In the genomic region with DNA sequence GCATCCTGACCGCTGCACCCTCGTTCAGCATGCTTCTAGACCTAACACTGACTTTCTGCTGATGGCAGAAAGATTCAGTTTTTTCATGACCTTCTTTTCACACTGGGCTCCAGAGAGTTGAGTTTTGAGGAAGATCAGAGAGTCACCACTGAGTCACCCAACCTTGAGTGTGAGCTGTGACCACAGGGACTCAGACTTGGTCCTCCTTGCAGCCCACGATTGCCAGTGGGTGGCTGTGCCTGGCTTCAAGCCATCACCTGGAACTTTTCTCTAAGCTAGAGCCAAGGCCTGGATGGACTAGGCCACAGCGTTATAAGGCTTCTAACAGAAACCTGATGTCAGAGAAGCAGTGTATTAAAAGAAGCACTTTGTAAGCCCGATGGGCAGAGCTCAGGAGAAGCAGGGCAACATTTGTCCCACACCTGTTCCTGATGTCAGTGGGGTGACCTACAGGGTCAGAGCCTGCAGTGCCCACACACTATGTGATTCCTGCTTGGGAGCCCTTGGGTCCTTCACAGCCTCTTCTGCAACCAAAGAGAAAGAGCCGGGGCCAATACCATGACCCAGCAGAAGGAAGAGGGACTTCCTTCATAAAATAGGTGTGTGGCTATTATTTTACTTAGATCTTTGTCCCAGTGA, we compare ENCODE assay signal across 23 mouse cellular contexts. TPM values are rescaled to one million over a fixed set of nuclear protein-coding genes. Genes with fewer than 3 reads are reported as not detected.
DNase-seq lines count a peak whose midpoint lies in the region; ATAC-seq and TF ChIP-seq lines count a peak whose summit lies in the region.
"Had no signal": no experiment of that assay in that cellular context is flagged by ENCODE, and none has a peak within 500 bp of the region (broad histone marks: within the 10 kb centered on the region; RNA-seq: fewer than 3 reads in every experiment).

No protein-coding gene starts in this region.

- peaks cover 12% of the 10 kb centered on the region for H3K79me2 ChIP-seq in myocyte (ENCODE audit: control insufficient read depth, insufficient read depth)

- ATAC-seq in megakaryocyte, adult 5-6 weeks (ENCODE audit: poor library complexity, severe bottlenecking): no peak
- ATAC-seq: forebrain, embryonic 14.5 days; midbrain, embryonic 15.5 days had no signal

- TF ChIP-seq POLR2A in myocyte (IDR thresholded peaks at IDR 0.05; ENCODE audit: insufficient read length, low read depth): no peak

- no peaks in the 10 kb centered on the region for H3K9me3 ChIP-seq in megakaryocyte, embryonic 14.5 days
- H3K9me3 ChIP-seq: hindbrain, embryonic 12.5 days; limb, embryonic 13.5 days; liver, embryonic 13.5 days; midbrain, embryonic 15.5 days; neural tube, embryonic 13.5 days; stomach, embryonic 15.5 days had no signal

- peaks cover 53% of the 10 kb centered on the region for H3K36me3 ChIP-seq in megakaryocyte, embryonic 14.5 days (replicated peaks; ENCODE audit: low read length)
- no peaks in the 10 kb centered on the region for H3K36me3 ChIP-seq in myocyte (ENCODE audit: control insufficient read depth, insufficient read depth)
- H3K36me3 ChIP-seq: midbrain, embryonic 15.5 days had no signal

- no peak overlapping the region for H3ac ChIP-seq in myocyte (ENCODE audit: control insufficient read depth, insufficient read length)

- peaks cover 43% of the 10 kb centered on the region for H3K4me1 ChIP-seq in megakaryocyte, embryonic 14.5 days

- H3K4me2 ChIP-seq in myocyte (ENCODE audit: low read depth): peak overlapping the region; percentile 32
- H3K4me2 ChIP-seq: hindbrain, embryonic 12.5 days; limb, embryonic 13.5 days; liver, embryonic 13.5 days; lung, embryonic 14.5 days; midbrain, embryonic 15.5 days; neural tube, embryonic 13.5 days; stomach, embryonic 15.5 days had no signal

- no peaks in the 10 kb centered on the region for H3K27me3 ChIP-seq in megakaryocyte, embryonic 14.5 days (replicated peaks)
- no peaks in the 10 kb centered on the region for H3K27me3 ChIP-seq in myocyte (ENCODE audit: control insufficient read depth, insufficient read depth, insufficient read length)
- H3K27me3 ChIP-seq: hindbrain, embryonic 12.5 days; limb, embryonic 13.5 days; liver, embryonic 13.5 days; midbrain, embryonic 15.5 days; neural tube, embryonic 13.5 days; stomach, embryonic 15.5 days had no signal

- intact Hi-C loops in left cerebral cortex, postnatal 14 days (cut with DNase I): no loop called here

- H3K4me3 ChIP-seq in megakaryocyte, embryonic 14.5 days (replicated peaks): peak overlapping the region; percentile 20
- H3K4me3 ChIP-seq in myocyte: no peak overlapping the region
- H3K4me3 ChIP-seq: hindbrain, embryonic 12.5 days; limb, embryonic 13.5 days; liver, embryonic 13.5 days; midbrain, embryonic 15.5 days; neural tube, embryonic 13.5 days; stomach, embryonic 15.5 days had no signal

- peak; percentile 25 for DNase-seq in NIH3T3 (ENCODE audit: low read depth)
- DNase-seq in adrenal gland, postnatal 25 days: peak; percentile 68
- DNase-seq in layer of hippocampus, adult 18-20 months (ENCODE audit: low spot score in 2 of 2): no peak
- DNase-seq in left cerebral cortex, postnatal 14 days (ENCODE audit: low spot score in 2 of 2): no peak
- DNase-seq: cerebellum, adult 8-10 months; cerebellum, postnatal 36 days; kidney, adult 11 months; liver, embryonic 13.5 days; lung, embryonic 14.5 days; right cerebral cortex, adult 18-20 months; right cerebral cortex, postnatal 4 days had no signal

TF ChIP-seq in myocyte, 11 proteins besides CTCF, POLR2A, EP300 and RAD21:
- TF ChIP-seq MYOD1 (IDR thresholded peaks at IDR 0.05; ENCODE audit: control insufficient read depth in 1 of 3, insufficient read length in 2 of 3, low read depth in 2 of 3) (peak in 2 of 3 experiments; percentile 52 to 84), SRF (IDR thresholded peaks at IDR 0.05; ENCODE audit: control insufficient read depth, insufficient read length, low read depth) (no peak), REST (IDR thresholded peaks at IDR 0.05; ENCODE audit: insufficient read depth, insufficient read length) (no peak), MAX (IDR thresholded peaks at IDR 0.05; ENCODE audit: low read depth) (no peak), USF1 (IDR thresholded peaks at IDR 0.05; ENCODE audit: low read depth) (no peak), POLR2AphosphoS2 (IDR thresholded peaks at IDR 0.05; ENCODE audit: insufficient read length, low read depth) (no peak), TCF12 (IDR thresholded peaks at IDR 0.05; ENCODE audit: insufficient read depth, poor library complexity, severe bottlenecking) (no peak), E2F4 (IDR thresholded peaks at IDR 0.05; ENCODE audit: insufficient read depth) (no peak), MYOG (IDR thresholded peaks at IDR 0.05; ENCODE audit: control insufficient read depth in 1 of 3, insufficient read depth in 1 of 3, insufficient read length in 2 of 3, low read depth in 2 of 3) (peak in 1 of 3 experiments; percentile 71), CEBPB (IDR thresholded peaks at IDR 0.05; ENCODE audit: insufficient read depth, poor library complexity, severe bottlenecking) (no peak), TCF3 (IDR thresholded peaks at IDR 0.05; ENCODE audit: insufficient read length, low read depth) (no peak)

RNA-seq across cellular contexts. Expression of a gene that starts 5.7 kb away (rescaled TPM):
- 19.4 and 24.8 TPM in 2 replicates for polyA plus RNA-seq in megakaryocyte, embryonic 14.5 days (2012; ENCODE audit: insufficient read depth, low replicate concordance)
- 11.1 and 14.9 TPM in 2 replicates for total RNA-seq in megakaryocyte, adult 5-6 weeks (2015)
- 10.4 and 11.1 TPM in 2 replicates for total RNA-seq in megakaryocyte, adult 5-6 weeks (2017)
- 54.7 and 61.0 TPM in 2 replicates for total RNA-seq in adrenal gland, postnatal 25 days (2021)
- polyA plus RNA-seq in myocyte (2012; fragmentation: generic; extraction: Trizol): 20.4 TPM
- total RNA-seq in layer of hippocampus, adult 18-20 months (2021): 10 to 100 TPM; 81.2 to 81.3 TPM
- 10 to 100 TPM; 57.6 to 57.9 TPM for total RNA-seq in left cerebral cortex, postnatal 14 days (2021)

RNA-seq across cellular contexts. Expression of a gene that starts 26.4 kb away (rescaled TPM):
- 3.0 and 5.9 TPM in 2 replicates for polyA plus RNA-seq in megakaryocyte, embryonic 14.5 days (2012; ENCODE audit: insufficient read depth, low replicate concordance)
- 26.8 and 33.7 TPM in 2 replicates for total RNA-seq in megakaryocyte, adult 5-6 weeks (2015)
- total RNA-seq in megakaryocyte, adult 5-6 weeks (2017): 9.5 and 16.2 TPM in 2 replicates
- 18.5 TPM in 1 of 2 replicates, not detected in the other for total RNA-seq in adrenal gland, postnatal 25 days (2021)
- 5.8 TPM for polyA plus RNA-seq in myocyte (2012; fragmentation: generic; extraction: Trizol)
- under 1 TPM in 1 of 2 experiments, not detected in 1; 0.25 TPM for total RNA-seq in layer of hippocampus, adult 18-20 months (2021)
- not detected for total RNA-seq in left cerebral cortex, postnatal 14 days (2021)
- total RNA-seq: heart, postnatal 25 days had no signal
- polyA plus RNA-seq: kidney, embryonic 16.5 days; neural tube, embryonic 13.5 days; stomach, embryonic 15.5 days; thymus, postnatal 0 days had no signal

RNA-seq across cellular contexts. Expression of a gene that starts 35.3 kb away (rescaled TPM):
- not detected in 2 replicates for polyA plus RNA-seq in megakaryocyte, embryonic 14.5 days (2012; ENCODE audit: insufficient read depth, low replicate concordance)
- total RNA-seq in megakaryocyte, adult 5-6 weeks (2015): not detected in 2 replicates
- not detected in 2 replicates for total RNA-seq in megakaryocyte, adult 5-6 weeks (2017)
- total RNA-seq in adrenal gland, postnatal 25 days (2021): 2.7 TPM in 2 replicates
- 0.12 TPM for polyA plus RNA-seq in myocyte (2012; fragmentation: generic; extraction: Trizol)
- total RNA-seq in layer of hippocampus, adult 18-20 months (2021): 1 to 10 TPM; 4.1 to 4.2 TPM
- total RNA-seq in left cerebral cortex, postnatal 14 days (2021): 1 to 10 TPM; 2.7 to 2.9 TPM
- polyA plus RNA-seq: forebrain, embryonic 14.5 days; hindbrain, embryonic 12.5 days; limb, embryonic 13.5 days; lung, embryonic 14.5 days; thymus, postnatal 0 days had no signal

RNA-seq across cellular contexts. Expression of a gene that starts 40.5 kb away (rescaled TPM):
- 1.1 TPM in 1 of 2 replicates, not detected in the other for polyA plus RNA-seq in megakaryocyte, embryonic 14.5 days (2012; ENCODE audit: insufficient read depth, low replicate concordance)
- 0.16 TPM in 1 of 2 replicates, not detected in the other for total RNA-seq in megakaryocyte, adult 5-6 weeks (2015)
- total RNA-seq in megakaryocyte, adult 5-6 weeks (2017): 0.26 TPM in 1 of 2 replicates, not detected in the other
- total RNA-seq in adrenal gland, postnatal 25 days (2021): 0.64 and 2.0 TPM in 2 replicates
- polyA plus RNA-seq in myocyte (2012; fragmentation: generic; extraction: Trizol): 0.02 TPM
- under 1 TPM; 0.32 to 0.51 TPM for total RNA-seq in layer of hippocampus, adult 18-20 months (2021)
- total RNA-seq in left cerebral cortex, postnatal 14 days (2021): under 1 TPM; 0.76 to 0.97 TPM
- polyA plus RNA-seq: forebrain, embryonic 14.5 days had no signal

RNA-seq across cellular contexts. Expression of a gene that starts 53.1 kb away (rescaled TPM):
- polyA plus RNA-seq in megakaryocyte, embryonic 14.5 days (2012; ENCODE audit: insufficient read depth, low replicate concordance): 4.7 and 17.1 TPM in 2 replicates
- not detected in 2 replicates for total RNA-seq in megakaryocyte, adult 5-6 weeks (2015)
- total RNA-seq in megakaryocyte, adult 5-6 weeks (2017): not detected in 2 replicates
- 9.5 and 12.7 TPM in 2 replicates for total RNA-seq in adrenal gland, postnatal 25 days (2021)
- 29.5 TPM for polyA plus RNA-seq in myocyte (2012; fragmentation: generic; extraction: Trizol)
- under 1 TPM; 0.61 to 0.74 TPM for total RNA-seq in layer of hippocampus, adult 18-20 months (2021)
- 1 to 10 TPM; 1.2 to 1.3 TPM for total RNA-seq in left cerebral cortex, postnatal 14 days (2021)

Comparison
In these comparisons a context has a peak if more than half of its experiments do, and no peak if none do; other contexts are left out.
1. DNase-seq: peak in NIH3T3 (single experiment) and adrenal gland, postnatal 25 days (single experiment); none in layer of hippocampus, adult 18-20 months (0 of 2) and left cerebral cortex, postnatal 14 days (0 of 2).